Mouse (Mus musculus) ovary, postnatal 10 days (tissue): ENCODE results near the gene Sec61a1.
A peak's percentile ranks its signal among the peaks of the same experiment; 100 is the strongest.

Source experiments
- DNase-seq: peaks from one replicate; pipeline ENCODE4 v3.0.0; 2022; ENCODE audit warnings: low spot score

The Sec61a1 gene

GRCm38 (mm10) chr6:88518404-88519263 is at the start of gene Sec61a1:
TSS of gene Sec61a1 (minus strand) at chr6:88518905.
- peak; percentile 78 for DNase-seq

- no peak for DNase-seq
Measured at GRCm38 (mm10) chr6:88566676-88567075, 48.0 kb upstream of the Sec61a1 start.

GRCm38 (mm10) chr6:88565033-88565432 is 46.3 kb upstream of the Sec61a1 start:
- no peak for DNase-seq

GRCm38 (mm10) chr6:88560156-88560555 is 41.5 kb upstream of the Sec61a1 start:
- no peak for DNase-seq

GRCm38 (mm10) chr6:88559688-88560087 is 41.0 kb upstream of the Sec61a1 start:
- no peak for DNase-seq

GRCm38 (mm10) chr6:88558076-88558475 is 39.4 kb upstream of the Sec61a1 start:
- DNase-seq: no peak

DNA sequence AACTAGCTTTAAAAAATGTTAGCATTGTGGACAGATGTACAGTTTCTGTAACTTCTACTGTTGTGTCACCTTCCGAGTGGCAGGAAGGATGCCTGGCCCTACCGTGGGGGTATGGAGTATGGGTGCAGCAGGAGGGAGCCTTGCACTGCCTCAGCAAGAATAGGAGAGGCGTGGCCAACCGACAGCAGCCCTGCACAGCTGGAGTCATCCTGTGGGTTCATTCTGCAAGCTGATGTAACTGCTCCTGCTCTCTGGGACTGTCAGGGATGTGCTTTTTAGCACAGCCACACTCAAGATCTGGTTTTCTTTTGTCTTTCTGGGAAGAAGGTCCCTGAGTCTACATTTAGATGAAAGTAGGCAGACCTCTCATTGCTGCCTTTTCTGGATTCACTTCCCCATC is 38.8 kb upstream of the Sec61a1 start:
- no peak for DNase-seq

GRCm38 (mm10) chr6:88549916-88550315 is 31.2 kb upstream of the Sec61a1 start:
- DNase-seq: no peak

GRCm38 (mm10) chr6:88549137-88549814 is 30.6 kb upstream of the Sec61a1 start:
- peak; percentile 34 for DNase-seq

GRCm38 (mm10) chr6:88548405-88549049 is 29.8 kb upstream of the Sec61a1 start:
- no peak for DNase-seq

- DNase-seq: no peak
Measured at GRCm38 (mm10) chr6:88545397-88545790, 26.7 kb upstream of the Sec61a1 start.

GRCm38 (mm10) chr6:88544644-88545396 is 26.1 kb upstream of the Sec61a1 start:
- DNase-seq: no peak

- DNase-seq: no peak
Measured at GRCm38 (mm10) chr6:88544241-88544640, 25.5 kb upstream of the Sec61a1 start.

DNA sequence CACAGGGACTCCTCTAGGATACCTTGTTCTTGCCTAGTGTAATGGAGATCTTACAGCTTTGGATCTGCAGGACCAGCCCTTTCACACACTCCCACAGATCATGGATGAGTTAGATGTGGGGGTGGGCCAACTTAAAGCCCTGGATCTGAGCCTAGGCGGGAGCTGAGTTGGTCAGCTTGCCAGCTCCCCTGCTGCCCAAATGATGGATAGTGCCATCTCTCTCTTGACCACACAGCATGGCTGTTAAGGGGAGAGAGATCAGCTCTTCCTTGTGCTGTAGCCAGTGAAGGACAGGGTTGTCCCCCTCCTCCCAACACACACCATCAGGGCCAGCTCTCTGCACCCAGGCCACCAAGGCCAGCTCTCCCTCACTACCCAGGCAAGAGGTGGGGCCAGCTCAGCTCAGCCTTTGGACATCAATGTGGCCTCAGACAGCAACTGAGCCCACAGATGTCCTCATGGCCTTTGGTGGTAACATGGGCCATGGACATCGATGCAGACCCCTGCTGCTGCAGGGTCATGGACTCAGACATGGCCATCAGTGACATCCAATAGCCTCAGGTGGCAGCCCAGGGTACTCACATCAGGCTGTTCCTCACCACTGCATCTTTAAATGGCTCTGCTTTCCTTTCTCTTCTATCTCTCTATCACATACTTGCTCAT is 21.5 kb upstream of the Sec61a1 start:
- DNase-seq: no peak

DNA sequence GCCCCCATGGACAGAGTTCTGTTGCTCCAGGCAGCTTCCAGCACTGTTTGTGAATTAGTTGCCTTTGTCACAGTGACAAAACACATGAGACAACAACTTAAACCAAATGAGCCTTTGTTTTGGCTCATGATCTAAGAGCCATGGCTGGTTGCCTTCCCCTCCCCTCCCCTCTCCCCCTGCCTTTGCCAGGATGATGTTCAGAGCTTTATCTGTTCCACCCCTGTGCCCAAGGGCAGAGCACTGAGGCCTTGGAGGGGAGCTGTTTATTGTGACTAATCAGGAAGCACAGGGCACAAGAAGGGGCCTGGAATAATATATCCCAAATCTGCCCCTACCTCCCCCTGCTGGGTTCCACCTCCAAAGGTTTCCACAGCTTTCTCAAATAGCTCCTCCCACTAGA is 11.6 kb upstream of the Sec61a1 start:
- DNase-seq: no peak

DNA sequence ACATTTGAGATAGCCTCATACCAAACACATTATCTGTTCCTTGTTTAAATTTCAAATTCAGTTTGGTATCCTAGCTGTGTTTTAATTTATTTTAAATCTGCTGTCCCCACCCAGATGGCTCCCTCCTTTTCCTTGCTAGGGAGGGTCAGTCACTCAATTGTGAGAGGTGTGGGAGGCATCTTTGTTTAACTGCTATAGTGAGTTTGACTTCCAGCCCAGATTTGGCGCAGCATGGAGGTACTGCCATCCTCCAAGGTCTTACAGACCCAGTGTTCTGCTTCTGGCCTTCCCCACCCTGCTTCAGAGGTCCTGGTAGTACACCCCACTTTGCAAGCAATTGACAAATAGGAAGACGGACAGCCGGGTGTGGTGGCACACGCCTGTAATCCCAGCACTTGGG is 5.4 kb upstream of the Sec61a1 start:
- no peak for DNase-seq

DNA sequence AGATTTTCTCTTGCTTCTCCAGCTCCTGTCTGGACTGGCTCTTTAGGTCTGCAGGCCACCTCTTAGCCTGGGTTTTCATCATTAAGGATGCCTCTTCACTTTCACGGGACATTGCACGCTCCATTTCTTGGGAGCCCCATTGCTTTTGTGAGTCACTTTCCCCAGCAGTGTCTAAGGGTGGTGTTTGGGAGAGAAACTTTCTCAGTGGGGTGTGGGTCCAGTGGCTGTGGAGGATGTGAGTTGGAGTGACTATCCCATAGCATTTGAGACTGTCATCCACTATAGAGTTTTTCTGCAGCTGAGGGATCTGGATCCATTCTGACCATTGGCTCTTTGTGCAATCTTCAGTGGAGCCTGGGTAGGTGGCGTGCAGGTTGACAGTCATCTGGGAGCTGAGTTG is 4.7 kb upstream of the Sec61a1 start:
- DNase-seq: no peak

DNA sequence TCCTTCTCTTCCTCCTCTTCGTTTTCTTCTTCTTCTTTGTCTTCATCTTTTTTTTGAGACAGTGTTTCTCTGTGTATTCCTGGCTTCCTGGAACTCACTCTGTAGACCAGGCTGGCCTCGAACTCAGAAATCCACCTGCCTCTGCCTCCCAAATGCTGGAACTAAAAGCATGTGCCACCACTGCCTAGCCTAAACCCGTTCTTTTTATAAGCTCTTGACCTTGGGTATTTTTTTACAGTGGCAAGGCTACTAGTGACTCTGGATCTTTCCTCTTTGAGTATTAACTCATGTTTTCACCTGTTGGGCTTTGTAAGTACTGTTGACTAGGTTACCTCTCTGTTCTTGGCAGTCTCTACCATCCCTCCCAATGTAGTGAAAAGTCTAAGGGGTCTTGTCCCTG is 4.3 kb upstream of the Sec61a1 start:
- DNase-seq: no peak

DNA sequence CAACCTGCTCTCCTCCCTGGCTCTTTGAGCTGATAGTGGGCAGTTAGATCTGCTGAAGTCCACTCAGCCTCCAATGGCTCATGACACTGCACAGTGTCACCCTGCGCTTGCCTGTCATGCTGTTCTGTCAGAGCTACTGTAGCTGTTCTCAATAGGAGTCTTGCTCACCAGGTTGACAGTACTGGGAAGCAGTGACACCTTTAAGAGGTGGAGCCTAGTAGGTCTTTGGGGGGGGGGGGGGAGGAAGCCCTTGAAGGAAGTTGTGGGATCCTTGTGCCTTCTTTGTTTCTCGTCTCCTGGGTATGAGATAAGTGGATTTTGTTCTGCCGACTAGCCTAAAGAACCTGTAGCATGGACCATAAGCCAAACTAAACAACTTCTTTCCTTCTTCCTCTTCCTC is 3.9 kb upstream of the Sec61a1 start:
- no peak for DNase-seq

- no peak for DNase-seq
Measured at GRCm38 (mm10) chr6:88521821-88522220, 3.1 kb upstream of the Sec61a1 start.

- no peak for DNase-seq
Measured at GRCm38 (mm10) chr6:88517701-88518403, 853 bp downstream of the Sec61a1 start.
